Mouse (Mus musculus): Measurements from ENCODE around the gene Adcy7. TPM values are rescaled to one million over a fixed set of nuclear protein-coding genes. Genes with fewer than 3 reads are reported as not detected.

The Adcy7 gene
- total RNA-seq (2021): 1 to 10 TPM; 5.0 to 6.1 TPM
- long read RNA-seq, partial matches to known transcripts: 1 of 2 reads
- long read RNA-seq, other reads (novel, unspliced or antisense): 1 of 2 reads

- peak; percentile 38 to 56 for DNase-seq (ENCODE audit: low spot score in 2 of 2)
Observed at GRCm38 (mm10) chr8:88272231-88273050, at the start of gene Adcy7. TSS of gene Adcy7 (plus strand) at chr8:88272403.

- no peak for DNase-seq (ENCODE audit: low spot score in 2 of 2)
Observed at GRCm38 (mm10) chr8:88225358-88225757, 46.8 kb upstream of the Adcy7 start.

DNA sequence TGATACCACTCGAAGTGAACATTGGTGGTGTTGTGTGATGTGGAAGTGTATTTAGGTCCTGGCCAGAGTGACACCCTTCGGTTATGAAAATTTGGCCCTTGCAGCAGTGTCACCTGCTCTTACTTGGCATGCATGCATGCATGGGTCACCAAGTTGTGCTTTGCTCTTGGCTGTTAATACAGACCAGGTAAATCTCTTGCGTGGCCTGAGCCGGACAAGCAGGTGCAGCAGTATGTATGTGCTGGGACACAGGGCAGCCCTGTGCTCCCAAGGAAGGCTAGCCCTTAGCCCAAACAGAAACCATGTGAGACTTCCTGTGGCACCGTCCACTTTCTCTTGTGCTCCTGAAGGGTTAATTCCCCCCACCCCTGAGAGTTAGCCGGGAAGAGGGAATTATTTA, 44.4 kb upstream of the Adcy7 start:
- no peak for DNase-seq (ENCODE audit: low spot score in 2 of 2)

- DNase-seq (ENCODE audit: low spot score in 2 of 2): no peak
Observed at GRCm38 (mm10) chr8:88228286-88228685, 43.9 kb upstream of the Adcy7 start.

- DNase-seq (ENCODE audit: low spot score in 2 of 2): no peak
Observed at GRCm38 (mm10) chr8:88228800-88229199, 43.4 kb upstream of the Adcy7 start.

DNA sequence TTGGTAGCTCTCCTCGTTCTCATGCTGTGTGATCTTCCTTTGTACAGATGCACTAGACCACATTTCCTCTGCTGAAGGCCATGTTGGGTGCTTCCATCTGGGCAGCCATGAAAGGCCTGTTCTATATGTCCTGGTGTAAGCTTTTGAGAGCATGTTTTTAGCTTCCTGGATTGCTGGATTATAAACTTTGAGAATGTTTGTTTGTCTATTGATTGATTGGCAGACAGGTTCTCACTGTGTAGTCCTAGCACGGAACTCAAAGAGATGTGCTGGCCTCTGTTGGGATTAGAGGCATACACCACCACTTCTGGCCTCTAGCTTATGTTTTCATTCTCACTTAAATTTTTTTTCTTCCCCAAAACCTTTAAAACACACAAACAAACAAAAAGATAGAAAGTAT, 35.5 kb upstream of the Adcy7 start:
- DNase-seq (ENCODE audit: low spot score in 2 of 2): no peak

DNA sequence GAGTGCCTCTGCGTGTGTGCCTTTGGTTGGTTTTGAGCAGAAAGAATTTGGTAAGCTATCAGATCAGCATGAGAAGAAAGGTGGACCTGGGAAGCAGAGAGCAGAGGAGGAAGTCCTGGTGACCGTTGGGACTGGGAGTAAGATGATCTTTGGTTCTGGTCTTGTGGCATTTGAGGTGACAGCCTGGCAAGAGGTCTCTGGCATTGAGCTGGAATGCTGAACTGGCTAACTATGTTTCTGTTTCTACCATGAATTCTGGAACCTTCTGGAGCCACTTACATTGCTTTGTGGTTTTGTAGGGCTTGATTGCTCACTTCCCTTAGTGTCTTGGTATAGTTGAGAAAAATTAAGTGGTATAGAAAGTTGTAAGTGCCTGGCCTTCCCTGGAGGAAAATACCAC, 34.6 kb upstream of the Adcy7 start:
- DNase-seq (ENCODE audit: low spot score in 2 of 2): no peak

- DNase-seq (ENCODE audit: low spot score in 2 of 2): no peak
Observed at GRCm38 (mm10) chr8:88239277-88239676, 32.9 kb upstream of the Adcy7 start.

DNA sequence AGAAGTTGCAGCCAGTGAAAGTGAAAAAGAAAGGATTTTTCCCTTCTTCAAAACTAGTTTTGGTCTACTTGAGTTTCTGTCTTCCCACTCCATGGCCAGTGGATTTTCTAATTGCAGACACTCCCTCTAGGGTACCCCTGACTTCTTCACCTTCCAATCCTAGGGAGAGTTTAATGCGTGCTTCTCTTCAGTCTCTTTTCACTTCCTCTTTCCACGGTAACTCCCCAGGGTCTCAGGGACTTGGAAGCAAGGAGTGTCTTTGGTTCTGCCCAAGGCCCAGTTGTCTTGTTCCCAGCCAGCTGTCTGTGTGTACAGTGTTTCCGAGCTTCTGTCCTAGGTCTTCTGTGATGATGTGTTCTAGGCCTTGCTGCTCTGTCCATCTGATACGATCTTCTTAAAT, 30.3 kb upstream of the Adcy7 start:
- DNase-seq (ENCODE audit: low spot score in 2 of 2): no peak

DNA sequence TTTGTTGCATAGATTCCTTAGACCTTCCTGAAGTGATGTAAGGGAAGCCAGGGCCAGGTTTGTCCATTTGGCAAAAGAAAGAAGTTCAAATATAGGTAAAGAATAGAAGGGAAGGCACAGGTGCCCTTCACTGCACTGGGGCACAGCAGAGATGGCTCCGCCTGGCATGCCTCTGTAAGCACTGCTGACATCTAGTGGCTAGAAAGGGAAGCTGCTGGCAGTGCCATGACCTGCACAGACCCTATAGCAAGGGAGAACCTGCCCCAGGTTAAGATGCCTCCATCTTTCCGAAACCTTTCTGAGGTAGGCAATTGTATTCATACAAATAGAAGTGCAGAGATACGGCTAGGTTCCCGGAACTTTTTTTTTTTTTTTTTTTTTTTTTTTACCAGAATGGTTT, 27.9 kb upstream of the Adcy7 start:
- peak; percentile 63 to 65 for DNase-seq (ENCODE audit: low spot score in 2 of 2)

DNA sequence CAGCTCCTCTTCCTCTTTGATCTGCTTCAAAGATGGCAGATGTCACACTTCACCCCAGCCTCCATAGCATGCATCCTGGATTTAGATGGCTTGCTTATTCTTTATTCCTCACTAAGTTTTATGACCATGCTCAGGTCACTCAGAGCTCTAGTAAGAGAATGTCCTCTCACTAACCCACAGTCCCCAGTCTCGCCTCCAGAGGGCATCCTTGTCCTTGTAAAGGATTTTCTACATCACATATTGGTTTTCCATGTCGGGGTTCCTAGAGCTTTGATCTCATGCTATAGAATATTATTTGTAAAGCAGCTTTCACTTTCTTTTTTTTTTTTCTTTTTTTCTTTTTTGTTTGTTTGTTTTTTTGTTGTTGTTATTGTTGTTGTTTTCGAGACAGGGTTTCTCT, 19.4 kb upstream of the Adcy7 start:
- peak; percentile 44 to 48 for DNase-seq (ENCODE audit: low spot score in 2 of 2)

GRCm38 (mm10) chr8:88254957-88255356, 17.2 kb upstream of the Adcy7 start:
- no peak for DNase-seq (ENCODE audit: low spot score in 2 of 2)

DNA sequence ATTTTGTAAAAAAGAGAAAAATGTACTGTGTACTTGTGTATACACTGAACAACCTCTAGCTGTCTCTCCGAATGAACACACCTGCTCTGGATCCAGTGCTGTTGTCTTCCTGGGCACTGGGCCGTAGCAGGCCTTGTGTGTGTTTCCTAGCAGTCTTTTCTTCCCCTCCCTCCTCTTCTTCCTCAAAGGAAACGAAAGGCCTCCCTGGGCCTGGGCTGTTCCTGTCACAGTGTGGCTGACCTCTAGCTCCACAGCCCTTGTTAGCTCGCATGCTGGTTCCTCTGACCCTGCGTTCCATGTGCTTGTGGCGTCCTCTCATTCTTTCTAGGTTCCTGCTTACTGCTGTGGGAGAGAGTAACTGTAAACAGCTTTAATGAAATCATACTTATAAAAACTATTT, 14.2 kb upstream of the Adcy7 start:
- no peak for DNase-seq (ENCODE audit: low spot score in 2 of 2)

DNA sequence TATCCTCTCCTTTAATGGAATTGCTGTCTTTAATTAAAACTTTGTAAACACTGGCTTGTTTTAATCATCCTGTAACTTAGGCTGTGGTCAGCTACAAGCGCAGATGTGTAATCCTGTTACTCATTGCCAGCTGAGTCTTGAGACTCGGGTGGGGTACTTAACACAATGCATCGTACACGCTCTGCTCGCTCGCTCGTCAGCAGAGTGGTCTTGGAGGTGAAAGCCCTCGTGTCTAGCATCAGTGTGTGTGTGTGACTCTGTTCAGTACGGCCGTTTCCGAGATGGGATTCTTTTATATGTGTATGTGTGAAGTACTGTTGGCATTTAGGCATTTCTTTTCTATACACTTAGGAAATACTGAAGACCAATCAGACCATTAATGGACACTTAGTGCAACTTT, 13.7 kb upstream of the Adcy7 start:
- DNase-seq (ENCODE audit: low spot score in 2 of 2): no peak

GRCm38 (mm10) chr8:88260466-88260980, 11.7 kb upstream of the Adcy7 start:
- no peak for DNase-seq (ENCODE audit: low spot score in 2 of 2)

- DNase-seq (ENCODE audit: low spot score in 2 of 2): no peak
Observed at GRCm38 (mm10) chr8:88262831-88263635, 9.2 kb upstream of the Adcy7 start.

GRCm38 (mm10) chr8:88265511-88265910, 6.7 kb upstream of the Adcy7 start:
- DNase-seq (ENCODE audit: low spot score in 2 of 2): no peak

DNA sequence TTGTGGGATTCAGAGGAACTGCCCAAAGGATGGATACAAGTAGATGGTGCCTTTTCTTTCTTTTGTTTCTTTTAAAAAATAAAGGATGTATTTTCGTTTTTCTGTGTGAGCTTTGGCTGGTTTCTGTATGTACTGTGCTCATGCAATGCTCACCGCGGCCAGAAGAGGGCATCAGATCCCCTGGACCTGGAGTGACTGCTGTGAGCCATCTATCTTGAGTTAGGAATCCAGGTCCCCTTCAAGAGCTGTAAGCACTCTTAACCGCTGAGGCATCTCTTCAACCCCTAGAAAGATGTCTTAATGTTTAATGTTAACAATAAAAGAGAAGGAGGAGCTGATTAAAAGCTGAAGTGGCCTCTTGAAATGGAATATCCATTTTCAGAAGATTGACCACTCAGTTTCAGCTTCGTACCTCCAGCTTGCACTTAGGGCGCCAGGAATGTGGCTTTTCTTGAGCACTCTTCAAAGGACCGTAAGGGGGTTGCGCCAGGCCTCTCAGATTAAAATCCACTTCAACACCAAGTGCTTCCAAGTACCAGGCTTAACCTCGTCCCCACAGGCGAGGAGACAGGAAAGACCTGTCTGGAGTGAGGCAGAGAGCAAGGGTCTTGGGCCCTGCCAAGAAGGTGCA, 5.9 kb upstream of the Adcy7 start:
- DNase-seq (ENCODE audit: low spot score in 2 of 2): peak; percentile 90

DNA sequence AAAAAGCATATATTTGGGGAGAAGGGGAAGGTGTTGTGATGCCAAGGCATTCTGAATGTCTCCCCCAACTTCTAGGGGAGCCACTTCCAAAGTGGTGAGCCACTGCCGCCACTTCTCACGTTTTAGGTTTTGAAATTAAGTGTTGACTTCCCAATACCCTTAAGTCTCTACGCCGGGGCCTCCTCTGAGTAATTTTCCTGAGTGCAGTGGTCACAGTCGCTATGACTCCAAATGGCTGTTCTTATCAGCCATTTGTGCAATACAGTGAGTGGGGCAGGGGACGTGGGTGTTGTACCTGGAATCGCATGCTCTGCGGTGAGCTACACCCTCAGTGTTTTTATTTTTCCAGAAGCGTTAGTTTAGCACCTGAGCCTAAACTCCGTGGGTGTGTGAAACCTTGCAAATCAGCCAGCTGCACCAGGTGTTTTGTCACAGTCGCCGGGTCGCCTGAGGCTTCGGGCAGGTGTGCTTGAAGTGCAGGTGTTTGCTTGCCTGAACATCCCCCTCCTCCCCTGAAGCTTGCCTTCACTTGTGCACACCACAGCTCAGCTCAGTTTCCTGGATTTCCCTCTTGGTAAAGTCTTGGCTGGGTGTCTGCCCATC, 5.3 kb upstream of the Adcy7 start:
- no peak for DNase-seq (ENCODE audit: low spot score in 2 of 2)

DNA sequence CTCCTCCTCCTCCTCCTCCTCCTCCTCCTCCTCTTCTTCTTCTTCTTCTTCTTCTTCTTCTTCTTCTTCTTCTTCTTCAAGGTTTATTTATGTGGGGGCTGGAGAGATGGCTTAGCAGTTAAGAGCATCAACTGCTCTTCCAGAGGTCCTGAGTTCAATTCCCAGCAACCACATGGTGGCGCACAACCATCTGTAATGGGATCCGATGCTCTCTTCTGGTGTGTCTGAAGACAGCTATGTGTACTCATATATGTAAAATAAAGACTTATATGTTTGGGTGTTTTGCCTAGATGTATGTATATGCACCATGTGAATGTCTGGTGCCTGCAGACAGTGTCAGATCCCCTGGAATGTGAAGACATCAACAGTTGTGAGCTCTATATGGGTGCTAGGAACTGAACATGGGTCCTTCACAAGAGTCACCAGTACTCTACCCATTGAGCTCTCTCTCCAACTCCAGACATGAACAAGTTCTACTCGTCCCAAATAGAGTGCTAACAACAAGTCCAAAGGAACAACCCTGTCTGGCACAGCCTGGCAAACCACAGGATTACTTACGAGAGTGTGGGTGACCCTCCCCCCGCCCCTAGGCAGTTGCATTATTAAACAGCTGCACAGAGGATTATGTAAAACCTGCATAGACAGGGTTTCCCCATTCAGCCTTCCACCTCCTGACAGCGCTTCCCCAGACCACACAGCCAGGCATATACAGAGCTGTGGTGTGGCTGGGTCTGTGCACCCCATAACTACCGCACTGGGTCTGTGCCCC, 2.9 kb upstream of the Adcy7 start:
- DNase-seq (ENCODE audit: low spot score in 2 of 2): no peak

Measured in layer of hippocampus, postnatal 10 days (tissue).